Mouse (Mus musculus) heart, postnatal 25 days (tissue): ENCODE results near the gene Arid3b. TPM values are rescaled to one million over a fixed set of nuclear protein-coding genes. Genes with fewer than 3 reads are reported as not detected.

Source experiments
- DNase-seq: peaks from one replicate; pipeline ENCODE4 v3.0.0; 2022; ENCODE audit warnings: low spot score
- intact Hi-C: fragments of 180-260 bp; cut with DNase I; formaldehyde crosslinking; loops from one replicate; pipeline ENCODE4 v1.15.1; 2025
- total RNA-seq, 2 experiments: library from RNA; stranded (reverse); gene quantifications; 2 replicates each; pipeline ENCODE4 v1.2.3; 2021

Arid3b gene
- total RNA-seq, 2 experiments from 2014 or later, result 2.9 to 5.7 TPM

DNA sequence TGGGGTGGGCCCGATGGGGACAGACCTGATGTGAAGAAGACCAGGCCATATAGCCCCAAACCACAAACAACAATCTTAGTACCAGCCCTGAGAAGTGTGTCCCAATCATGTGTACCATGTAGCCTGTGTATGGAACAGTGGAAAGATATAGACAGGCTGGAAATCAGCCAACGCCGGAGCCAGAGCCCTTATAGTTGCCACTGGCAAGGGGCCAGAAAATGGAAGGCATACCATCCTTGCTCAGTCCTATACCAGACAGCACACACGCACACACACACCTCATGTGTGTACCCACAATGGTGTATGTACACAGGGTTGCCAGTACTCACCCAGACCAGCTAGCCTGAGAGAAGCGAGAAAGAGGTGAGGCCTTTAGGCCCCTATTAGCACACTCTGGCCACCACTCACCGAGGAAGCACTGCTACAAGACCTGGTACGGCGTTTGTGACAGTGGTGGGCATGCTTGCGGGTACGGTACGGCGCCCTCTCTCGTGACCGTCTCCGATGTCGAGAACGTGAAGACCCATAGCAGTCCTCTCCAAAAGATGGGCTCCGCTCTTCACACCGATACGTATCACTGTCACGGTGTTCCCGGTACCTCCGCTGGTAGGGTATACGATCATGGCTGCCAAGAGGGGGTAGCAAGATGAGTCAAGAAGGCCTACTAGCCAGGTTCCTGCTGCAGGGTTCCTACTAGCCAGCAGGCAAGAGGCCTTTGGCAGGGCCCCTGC is 76.0 kb downstream of the Arid3b start:
- intact Hi-C loops, result loop anchor here (5.0 kb wide), 3 partner anchors 152 to 238 kb away; partner anchors contain the start of genes Cox5a and Ubl7
- no peak for DNase-seq

GRCm38 (mm10) chr9:57759289-57759688 is 77.3 kb downstream of the Arid3b start:
- intact Hi-C loops, result no loop called here
- peak; percentile 34 for DNase-seq

DNA sequence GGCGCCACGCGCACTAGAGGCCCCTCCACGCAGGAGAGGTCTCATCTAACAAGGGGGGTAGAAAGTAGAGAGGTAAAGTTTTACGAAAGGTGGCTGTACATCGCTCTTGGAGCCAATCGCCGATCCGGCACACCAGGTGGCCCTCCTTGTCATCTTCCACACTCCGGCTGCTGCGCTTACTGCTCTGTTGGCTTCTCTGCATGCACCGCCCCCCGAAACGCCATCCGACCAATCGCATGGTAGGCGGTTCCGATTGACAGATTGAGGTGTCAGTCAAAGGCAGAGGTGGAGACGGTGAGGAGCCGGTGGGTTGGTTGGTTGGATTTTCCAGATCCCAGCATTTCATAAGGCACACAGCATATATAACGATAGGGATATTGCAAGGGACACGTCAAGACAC is 78.1 kb downstream of the Arid3b start:
- intact Hi-C loops, result no loop called here
- DNase-seq, result no peak

DNA sequence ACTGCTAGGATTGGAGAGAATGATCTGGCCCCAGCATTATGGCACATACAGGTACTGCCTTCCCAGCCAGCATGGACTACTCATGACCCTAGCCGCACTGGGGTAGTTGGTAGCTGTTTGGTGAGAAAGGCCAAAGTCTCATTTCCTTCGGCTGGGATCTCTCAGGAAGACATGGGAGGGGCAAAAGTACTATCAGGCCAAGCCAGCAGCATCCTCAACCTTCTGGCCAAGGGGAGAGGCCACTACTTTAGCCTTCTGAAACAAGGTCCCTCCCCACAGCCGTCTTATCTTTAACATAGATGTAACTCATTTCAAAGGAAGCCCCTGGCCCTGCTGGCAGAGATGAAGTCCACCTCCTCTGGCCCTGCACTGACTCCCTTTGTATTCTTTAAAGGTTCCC is 79.0 kb downstream of the Arid3b start:
- intact Hi-C loops, result no loop called here
- DNase-seq, result no peak

- intact Hi-C loops, result no loop called here
- DNase-seq, result no peak
These were observed 85.7 kb downstream of the Arid3b start for GRCm38 (mm10) chr9:57750901-57751300.

DNA sequence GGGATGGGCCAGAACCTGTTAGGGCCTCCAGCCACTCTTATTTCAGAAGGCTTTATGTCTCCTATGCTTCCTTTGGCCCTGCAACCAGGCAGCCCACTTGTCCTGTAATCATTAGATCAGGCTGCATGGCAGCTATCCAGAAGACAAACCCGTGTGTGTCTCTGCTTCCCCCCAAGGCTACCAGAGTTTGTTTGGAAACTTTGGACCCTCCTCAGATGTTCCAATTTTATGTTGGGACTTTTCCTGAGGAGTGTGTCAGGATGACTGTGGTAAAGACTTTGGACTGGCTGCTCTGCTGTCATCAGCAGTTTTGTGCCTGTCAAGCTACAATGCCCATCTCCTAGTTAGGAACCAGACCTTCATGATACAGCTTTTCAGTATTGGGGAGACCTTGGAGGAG is 87.8 kb downstream of the Arid3b start:
- intact Hi-C loops, result no loop called here
- no peak for DNase-seq

DNA sequence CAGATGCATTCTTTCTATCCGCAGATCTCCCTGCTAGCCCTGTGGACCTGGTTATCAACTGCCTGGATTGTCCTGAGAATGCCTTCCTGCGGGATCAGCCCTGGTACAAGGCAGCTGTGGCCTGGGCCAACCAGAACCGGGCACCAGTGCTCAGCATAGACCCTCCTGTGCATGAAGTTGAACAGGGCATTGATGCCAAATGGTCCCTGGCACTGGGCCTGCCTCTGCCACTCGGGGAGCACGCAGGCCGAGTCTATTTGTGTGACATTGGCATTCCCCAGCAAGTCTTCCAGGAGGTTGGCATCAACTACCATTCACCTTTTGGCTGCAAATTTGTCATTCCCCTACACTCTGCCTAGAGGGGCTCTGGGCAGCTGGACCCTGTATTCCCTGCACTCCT is 88.5 kb downstream of the Arid3b start:
- no peak for DNase-seq
- intact Hi-C loops, result no loop called here

GRCm38 (mm10) chr9:57747067-57747466 is 89.5 kb downstream of the Arid3b start:
- intact Hi-C loops, result no loop called here
- no peak for DNase-seq

- intact Hi-C loops, result loop anchor here (1.0 to 5.0 kb wide), 2 partner anchors 37 to 85 kb away; partner anchors contain the start of gene Edc3
- no peak for DNase-seq
These were observed 92.0 kb downstream of the Arid3b start for GRCm38 (mm10) chr9:57744462-57745091.

Other genes starting within 250 kb of the Arid3b start
- 1 to 10 TPM; 6.8 to 8.9 TPM for gene Ulk3, start 247.3 kb downstream of the Arid3b start, total RNA-seq
- not detected for gene Cplx3, start 230.5 kb downstream of the Arid3b start, total RNA-seq
- not detected for gene Lman1l, start 216.0 kb downstream of the Arid3b start, total RNA-seq
- 10 to 100 TPM; 23.5 to 27.4 TPM for gene Csk, start 183.2 kb downstream of the Arid3b start, total RNA-seq
- gene Cyp1a2, start 153.1 kb downstream of the Arid3b start, total RNA-seq, result not detected
- under 1 TPM in 1 of 2 experiments, not detected in 1; 0.08 TPM for gene Cyp1a1, start 148.9 kb downstream of the Arid3b start, total RNA-seq
- gene Edc3, start 128.3 kb downstream of the Arid3b start, total RNA-seq, result 1 to 10 TPM; 4.9 to 7.0 TPM
- 10 to 100 TPM; 27.6 to 29.2 TPM for gene Clk3, start 70.9 kb downstream of the Arid3b start, total RNA-seq
- 10 to 100 TPM; 70.8 to 80.1 TPM for gene Ubl7, start 74.2 kb upstream of the Arid3b start, total RNA-seq
- 10 to 100 TPM; 18.8 to 28.5 TPM for gene Sema7a, start 103.3 kb upstream of the Arid3b start, total RNA-seq
- not detected for gene Cyp11a1, start 169.6 kb upstream of the Arid3b start, total RNA-seq
- 1 to 10 TPM in 1 of 2 experiments, under 1 TPM in 1; 0.23 to 1.0 TPM for gene Stra6, start 227.0 kb upstream of the Arid3b start, total RNA-seq